Mouse (Mus musculus) MEL (cell line): ENCODE results near the gene Mmp9. TPM values are rescaled to one million over a fixed set of nuclear protein-coding genes. Genes with fewer than 3 reads are reported as not detected.

Source experiments
- DNase-seq: peaks from one replicate; pipeline ENCODE4 v3.0.0; 2011; ENCODE audit warnings: low read depth, low spot score
- H3K27ac ChIP-seq: 2 replicates; pipeline ENCODE4 v1.5.1; 2012; ENCODE audit warnings: low read depth, mild to moderate bottlenecking, control low read depth, low read length, moderate library complexity; ENCODE audit not compliant: control insufficient read depth
- H3K27me3 ChIP-seq, 2 experiments: fragments of 150-350 bp in 1 of 2; sonication (generic) in 1 of 2; 2 replicates each; pipeline ENCODE4 v1.6.1; 2012; ENCODE audit warnings: low read length in 2 of 2, mild to moderate bottlenecking in 2 of 2, improper control_type of control experiment in 1 of 2, moderate library complexity in 1 of 2; ENCODE audit not compliant: insufficient read depth in 2 of 2, control insufficient read depth in 1 of 2
- H3K36me3 ChIP-seq, 2 experiments: 2 replicates each; pipeline ENCODE4 v1.6.1; 2012 to 2014; ENCODE audit warnings: low read length in 2 of 2, improper control_type of control experiment in 1 of 2, inconsistent platforms in 1 of 2, mild to moderate bottlenecking in 1 of 2; ENCODE audit not compliant: insufficient read depth in 2 of 2, control insufficient read depth in 1 of 2
- H3K4me1 ChIP-seq, 2 experiments: fragments of 150-350 bp in 1 of 2; sonication (generic) in 1 of 2; 2 replicates each; pipeline ENCODE4 v1.6.1; 2012; ENCODE audit warnings: low read length in 2 of 2, improper control_type of control experiment in 1 of 2, mild to moderate bottlenecking in 1 of 2; ENCODE audit not compliant: insufficient read depth in 2 of 2, control insufficient read depth in 1 of 2
- H3K4me3 ChIP-seq, 2 experiments: fragments of 150-350 bp in 1 of 2; sonication (generic) in 1 of 2; 2 replicates each; pipeline ENCODE4 v1.5.1; 2012; ENCODE audit warnings: low read depth in 2 of 2, low read length in 2 of 2, mild to moderate bottlenecking in 2 of 2, moderate library complexity in 2 of 2, control low read depth in 1 of 2, improper control_type of control experiment in 1 of 2; ENCODE audit not compliant: control insufficient read depth in 1 of 2, insufficient read depth in 1 of 2
- H3K79me2 ChIP-seq: 2 replicates; pipeline ENCODE4 v1.6.1; 2012; ENCODE audit warnings: mild to moderate bottlenecking, low read length, moderate library complexity; ENCODE audit not compliant: control insufficient read depth, poor library complexity, insufficient read depth
- H3K9ac ChIP-seq: 2 replicates; pipeline ENCODE4 v1.6.1; 2012; ENCODE audit warnings: low read depth, mild to moderate bottlenecking, control low read depth, low read length, moderate library complexity; ENCODE audit not compliant: control insufficient read depth, poor library complexity, severe bottlenecking
- H3K9me3 ChIP-seq: fragments of 150-350 bp; sonication (generic); replicated peaks from 2 replicates; pipeline ENCODE4 v1.6.1; 2012; ENCODE audit warnings: mild to moderate bottlenecking, low read length, improper control_type of control experiment, moderate library complexity; ENCODE audit not compliant: insufficient read depth
- BHLHE40 ChIP-seq: IDR thresholded peaks from 2 replicates; pipeline ENCODE4 v1.6.1; 2012; ENCODE audit warnings: low read depth, mild to moderate bottlenecking, inconsistent platforms, low read length, improper control_type of control experiment, borderline replicate concordance
- CHD1 ChIP-seq: IDR thresholded peaks from 2 replicates; pipeline ENCODE4 v1.6.1; 2012; ENCODE audit warnings: low read depth, mild to moderate bottlenecking, inconsistent platforms, low read length, improper control_type of control experiment
- CHD2 ChIP-seq: IDR thresholded peaks from 2 replicates; pipeline ENCODE4 v1.6.1; 2011; ENCODE audit warnings: low read length, improper control_type of control experiment
- E2F4 ChIP-seq: IDR thresholded peaks from 2 replicates; pipeline ENCODE4 v1.6.1; 2011; ENCODE audit warnings: low read depth, low read length, improper control_type of control experiment, borderline replicate concordance
- ETS1 ChIP-seq: IDR thresholded peaks from 2 replicates; pipeline ENCODE4 v1.6.1; 2012; ENCODE audit warnings: low read depth, mild to moderate bottlenecking, inconsistent platforms, low read length, improper control_type of control experiment, moderate library complexity
- MAFK ChIP-seq: IDR thresholded peaks from 2 replicates; pipeline ENCODE4 v1.6.1; 2011; ENCODE audit warnings: low read depth, mild to moderate bottlenecking, low read length, improper control_type of control experiment, borderline replicate concordance
- MAX ChIP-seq: IDR thresholded peaks from 2 replicates; pipeline ENCODE4 v1.6.1; 2011; ENCODE audit warnings: low read length, improper control_type of control experiment
- MAZ ChIP-seq: IDR thresholded peaks from 2 replicates; pipeline ENCODE4 v1.6.1; 2012; ENCODE audit warnings: low read depth, mild to moderate bottlenecking, inconsistent platforms, low read length, improper control_type of control experiment
- MEF2A ChIP-seq: IDR thresholded peaks from 2 replicates; pipeline ENCODE4 v1.6.1; 2014; ENCODE audit warnings: low read depth, mild to moderate bottlenecking, inconsistent platforms, low read length, improper control_type of control experiment; ENCODE audit not compliant: poor library complexity, insufficient replicate concordance, severe bottlenecking; ENCODE audit errors: extremely low read depth
- MXI1 ChIP-seq: IDR thresholded peaks from 2 replicates; pipeline ENCODE4 v1.6.1; 2011; ENCODE audit warnings: mild to moderate bottlenecking, low read depth, low read length, improper control_type of control experiment
- MYC ChIP-seq: IDR thresholded peaks from 2 replicates; pipeline ENCODE4 v1.6.1; 2011; ENCODE audit warnings: low read depth, mild to moderate bottlenecking, low read length, improper control_type of control experiment, moderate library complexity
- RCOR1 ChIP-seq: IDR thresholded peaks from 2 replicates; pipeline ENCODE4 v1.6.1; 2012; ENCODE audit warnings: low read depth, mild to moderate bottlenecking, inconsistent platforms, low read length, improper control_type of control experiment
- SMC3 ChIP-seq: IDR thresholded peaks from 2 replicates; pipeline ENCODE4 v1.6.1; 2011; ENCODE audit warnings: low read depth, low read length, improper control_type of control experiment
- UBTF ChIP-seq: IDR thresholded peaks from 2 replicates; pipeline ENCODE4 v1.6.1; 2012; ENCODE audit warnings: low read depth, mild to moderate bottlenecking, inconsistent platforms, low read length, improper control_type of control experiment, moderate library complexity, borderline replicate concordance; ENCODE audit not compliant: insufficient read depth
- USF2 ChIP-seq, 2 experiments: IDR thresholded peaks; 2 replicates each; pipeline ENCODE4 v1.6.1; 2011 to 2012; ENCODE audit warnings: improper control_type of control experiment in 2 of 2, low read length in 2 of 2, borderline replicate concordance in 1 of 2, inconsistent platforms in 1 of 2, low read depth in 1 of 2, mild to moderate bottlenecking in 1 of 2; ENCODE audit not compliant: insufficient read depth in 1 of 2
- ZMIZ1 ChIP-seq: IDR thresholded peaks from 2 replicates; pipeline ENCODE4 v1.6.1; 2012; ENCODE audit warnings: low read depth, mild to moderate bottlenecking, inconsistent platforms, low read length, improper control_type of control experiment, moderate library complexity
- polyA plus RNA-seq, 2 experiments: library from polyadenylated mRNA; stranded (reverse) in 1 of 2; unstranded in 1 of 2; fragments of >175 nt in 1 of 2; fragments of >200 nt in 1 of 2; gene quantifications; 2 replicates each; pipeline versions ENCODE4 v1.2.1 to v1.2.4; 2012; ENCODE audit warnings: low replicate concordance in 2 of 2, low read depth in 1 of 2; ENCODE audit not compliant: insufficient read length in 2 of 2, insufficient read depth in 1 of 2, missing spikeins in 1 of 2
- total RNA-seq: library from RNA; depleted of rRNA; stranded (reverse); fragments of 300-350 nt; gene quantifications from 2 replicates; pipeline ENCODE4 v1.2.3, GENCODE M21; 2012

Gene Mmp9
- total and polyA plus RNA-seq, 3 experiments: 0.19 to 0.23 TPM; not detected in 1

GRCm38 (mm10) chr2:164947506-164947905, 6.9 kb downstream of the Mmp9 start:
- H3K36me3 ChIP-seq: peaks cover 0 to 9% of the 10 kb centered on the region in 2 experiments; a peak in 2 of 4 replicates
- H3K9me3 ChIP-seq: no peaks in the 10 kb centered on the region
- H3K27me3 ChIP-seq: no peaks in the 10 kb centered on the region; a peak in 2 of 4 replicates
- peaks cover 0 to 11% of the 10 kb centered on the region in 2 experiments; a peak in 3 of 4 replicates for H3K4me1 ChIP-seq
- H3K9ac ChIP-seq: no peak overlapping the region
- no peak for DNase-seq
- H3K27ac ChIP-seq: no peak overlapping the region
- TF ChIP-seq ZMIZ1 (no peak), UBTF (no peak), E2F4 (no peak), MEF2A (no peak), SMC3 (no peak), CHD1 (no peak), CHD2 (no peak), MYC (no peak), RCOR1 (no peak), MXI1 (no peak), BHLHE40 (no peak), MAFK (no peak), USF2 (IDR thresholded peaks at IDR 0.05; ENCODE audit: borderline replicate concordance in 1 of 2, insufficient read depth in 1 of 2, low read depth in 1 of 2, low read length in 2 of 2) (no peak), MAX (no peak), ETS1 (no peak), MAZ (no peak)
- TF ChIP-seq, all 39 proteins: peak for 0
- Histone ChIP-seq H3K79me2 (no peaks in the 10 kb centered on the region), H3K4me3 (no peak overlapping the region)

- H3K27me3 ChIP-seq: no peaks in the 10 kb centered on the region; a peak in 2 of 4 replicates
- H3K9ac ChIP-seq: no peak overlapping the region
- H3K27ac ChIP-seq: no peak overlapping the region
- peaks cover 0 to 5% of the 10 kb centered on the region in 2 experiments; a peak in 2 of 4 replicates for H3K36me3 ChIP-seq
- peaks cover 0 to 7% of the 10 kb centered on the region in 2 experiments; a peak in 2 of 4 replicates for H3K4me1 ChIP-seq
- no peaks in the 10 kb centered on the region for H3K9me3 ChIP-seq
- no peak for DNase-seq
- TF ChIP-seq MAZ (no peak), MAFK (peak; percentile 73; the same call in 1 of the 2 replicates)
- no peak overlapping the region for H3K4me3 ChIP-seq
- H3K79me2 ChIP-seq: no peaks in the 10 kb centered on the region
These were observed 7.3 kb downstream of the Mmp9 start for GRCm38 (mm10) chr2:164947930-164948329.
